Mouse (Mus musculus) lung, embryonic 15.5 days (tissue): ENCODE results near the gene Ube2q1. TPM values are rescaled to one million over a fixed set of nuclear protein-coding genes. Genes with fewer than 3 reads are reported as not detected.
A peak's percentile ranks its signal among the peaks of the same experiment; 100 is the strongest.

ENCODE experiments used
- ATAC-seq: fragments of 200-750 bp; cut with Nextera tagmentation; 2 replicates; pipeline ENCODE4 v1.8.0; 2017; ENCODE audit warnings: moderate number of reproducible peaks, borderline replicate concordance; ENCODE audit not compliant: low FRiP score, low TSS enrichment; ENCODE audit errors: extremely low read depth
- H3K27ac ChIP-seq: fragments of 300-500 bp; sonication (generic); 2 replicates; pipeline ENCODE4 v1.5.1; 2015; ENCODE audit warnings: moderate library complexity, mild to moderate bottlenecking, inconsistent platforms
- H3K27me3 ChIP-seq: fragments of 300-500 bp; sonication (generic); 2 replicates; pipeline ENCODE4 v1.6.1; 2015; ENCODE audit warnings: inconsistent platforms
- H3K36me3 ChIP-seq: fragments of 300-500 bp; sonication (generic); 2 replicates; pipeline ENCODE4 v1.6.1; 2015; ENCODE audit warnings: inconsistent platforms
- H3K4me1 ChIP-seq: fragments of 300-500 bp; sonication (generic); 2 replicates; pipeline ENCODE4 v1.6.1; 2015; ENCODE audit warnings: inconsistent platforms
- H3K4me2 ChIP-seq: fragments of 300-500 bp; sonication (generic); 2 replicates; pipeline ENCODE4 v1.6.1; 2015; ENCODE audit warnings: inconsistent platforms, mild to moderate bottlenecking, moderate library complexity
- H3K4me3 ChIP-seq: fragments of 300-500 bp; sonication (generic); 2 replicates; pipeline ENCODE4 v1.5.1; 2015; ENCODE audit warnings: mild to moderate bottlenecking, inconsistent platforms
- H3K9ac ChIP-seq: fragments of 300-500 bp; sonication (generic); 2 replicates; pipeline ENCODE4 v1.6.1; 2015; ENCODE audit warnings: inconsistent platforms
- H3K9me3 ChIP-seq: fragments of 300-500 bp; sonication (generic); 2 replicates; pipeline ENCODE4 v1.6.1; 2016; ENCODE audit warnings: inconsistent platforms
- WGBS: fragments of 180-500 bp; shearing (Covaris S2); methylation state at CpG from one replicate; pipeline ENCODE4 v1.1.7; 2015; 5-methylcytosine and 5-hydroxymethylcytosine counted together
- polyA plus RNA-seq: library from polyadenylated mRNA; unstranded; fragments of >200 nt; fragmentation: Nextera tagmentation; extraction: Ambion mirVana; gene quantifications from 2 replicates; pipeline ENCODE4 v1.2.1, GENCODE M21; 2015

Ube2q1 gene
- polyA plus RNA-seq, 1 experiment from 2014 or later = 12.0 TPM

- Histone ChIP-seq H3K36me3 (no peaks in the 10 kb centered on the region), H3K9ac (no peak overlapping the region), H3K27ac (no peak overlapping the region), H3K9me3 (no peaks in the 10 kb centered on the region), H3K4me2 (no peak overlapping the region), H3K4me1 (no peaks in the 10 kb centered on the region), H3K27me3 (no peaks in the 10 kb centered on the region; the same call in 1 of the 2 replicates), H3K4me3 (no peak overlapping the region)
- 34% methylated on average over 9 of the region's 9 CpGs for WGBS
- ATAC-seq = peak; percentile 49; the same call in 1 of the 2 replicates
Observed at GRCm38 (mm10) chr3:89808638-89809037, 35.2 kb downstream of the Ube2q1 start.

- Histone ChIP-seq H3K9me3 (no peaks in the 10 kb centered on the region), H3K27me3 (no peaks in the 10 kb centered on the region; the same call in none of the 2 replicates), H3K4me3 (no peak overlapping the region), H3K9ac (no peak overlapping the region), H3K27ac (no peak overlapping the region), H3K4me1 (no peaks in the 10 kb centered on the region), H3K4me2 (no peak overlapping the region), H3K36me3 (no peaks in the 10 kb centered on the region)
- ATAC-seq = no peak
Observed at GRCm38 (mm10) chr3:89810841-89811240, 37.4 kb downstream of the Ube2q1 start.

DNA sequence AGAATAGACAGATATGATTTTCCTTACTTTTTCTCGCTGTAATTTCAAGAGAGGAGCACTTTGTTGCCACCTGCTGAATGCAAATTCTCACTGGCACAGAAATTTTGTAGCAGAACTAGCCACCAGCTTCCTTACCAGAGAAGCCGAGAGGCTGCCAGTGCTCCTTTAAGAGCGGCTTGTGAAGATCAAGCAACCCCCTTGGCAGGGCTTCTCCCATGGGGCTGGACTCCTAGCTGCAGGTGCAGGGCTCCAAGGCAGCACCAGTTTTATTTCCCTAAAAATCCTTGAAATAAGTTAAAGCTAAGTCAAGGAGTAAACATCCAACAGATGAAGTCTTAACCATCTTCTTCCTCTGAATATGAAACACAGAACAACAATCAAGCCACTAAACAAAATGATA, 38.8 kb downstream of the Ube2q1 start:
- Histone ChIP-seq H3K4me3 (no peak overlapping the region), H3K27ac (no peak overlapping the region), H3K4me1 (no peaks in the 10 kb centered on the region), H3K9me3 (no peaks in the 10 kb centered on the region), H3K9ac (no peak overlapping the region), H3K4me2 (no peak overlapping the region), H3K36me3 (no peaks in the 10 kb centered on the region), H3K27me3 (no peaks in the 10 kb centered on the region; the same call in none of the 2 replicates)
- no peak for ATAC-seq
- whole genome bisulfite sequencing = 59% methylated on average over 3 of the region's 3 CpGs

DNA sequence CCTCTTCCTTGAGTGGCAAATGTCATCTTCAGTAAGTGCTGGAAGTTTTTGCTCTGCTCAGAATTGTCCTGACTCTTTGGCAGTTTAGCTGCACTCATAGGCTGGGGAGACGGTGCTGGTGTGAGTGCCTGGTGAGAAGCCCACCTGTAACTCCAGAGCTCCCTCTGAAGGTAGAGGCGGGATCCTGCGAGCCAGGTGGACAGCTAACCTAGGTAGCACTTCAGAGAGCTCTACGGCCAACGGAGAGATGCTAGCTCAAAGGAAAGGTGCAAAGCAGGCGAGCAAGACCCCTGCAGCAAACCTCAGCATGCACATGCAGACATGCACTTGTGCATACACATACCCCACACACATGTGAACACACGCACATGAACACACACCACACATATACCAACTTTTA, 40.6 kb downstream of the Ube2q1 start:
- H3K9me3 ChIP-seq = no peaks in the 10 kb centered on the region
- H3K27ac ChIP-seq = no peak overlapping the region
- no peak overlapping the region for H3K9ac ChIP-seq
- 0 out of 2 replicates have a peak, but pooled peaks cover 3% of the 10 kb centered on the region for H3K4me1 ChIP-seq
- H3K27me3 ChIP-seq = no peaks in the 10 kb centered on the region; the same call in none of the 2 replicates
- WGBS = 70% methylated on average over 7 of the region's 7 CpGs
- no peak for ATAC-seq
- H3K4me3 ChIP-seq = no peak overlapping the region
- H3K4me2 ChIP-seq = no peak overlapping the region
- H3K36me3 ChIP-seq = no peaks in the 10 kb centered on the region

GRCm38 (mm10) chr3:89817056-89817455, 43.6 kb downstream of the Ube2q1 start:
- Histone ChIP-seq H3K9ac (no peak overlapping the region), H3K9me3 (no peaks in the 10 kb centered on the region), H3K4me2 (no peak overlapping the region), H3K36me3 (no peaks in the 10 kb centered on the region), H3K4me3 (no peak overlapping the region), H3K4me1 (0 out of 2 replicates have a peak, but pooled peaks cover 5% of the 10 kb centered on the region), H3K27ac (no peak overlapping the region), H3K27me3 (no peaks in the 10 kb centered on the region; the same call in none of the 2 replicates)
- ATAC-seq = no peak
- WGBS = 57% methylated on average over 4 of the region's 4 CpGs

GRCm38 (mm10) chr3:89818605-89819004, 45.2 kb downstream of the Ube2q1 start:
- Histone ChIP-seq H3K9ac (no peak overlapping the region), H3K36me3 (no peaks in the 10 kb centered on the region), H3K27me3 (no peaks in the 10 kb centered on the region; the same call in 1 of the 2 replicates), H3K4me1 (0 out of 2 replicates have a peak, but pooled peaks cover 5% of the 10 kb centered on the region), H3K9me3 (no peaks in the 10 kb centered on the region), H3K4me3 (no peak overlapping the region), H3K27ac (no peak overlapping the region), H3K4me2 (no peak overlapping the region)
- no peak for ATAC-seq
- 57% methylated on average over 3 of the region's 3 CpGs for WGBS

GRCm38 (mm10) chr3:89819897-89820296, 46.5 kb downstream of the Ube2q1 start:
- Histone ChIP-seq H3K27ac (no peak overlapping the region), H3K4me1 (0 out of 2 replicates have a peak, but pooled peaks cover 5% of the 10 kb centered on the region), H3K4me3 (no peak overlapping the region), H3K9ac (no peak overlapping the region), H3K27me3 (no peaks in the 10 kb centered on the region), H3K9me3 (no peaks in the 10 kb centered on the region), H3K36me3 (no peaks in the 10 kb centered on the region), H3K4me2 (no peak overlapping the region)
- WGBS = 39% methylated on average over 7 of the region's 7 CpGs
- ATAC-seq = no peak

- H3K9me3 ChIP-seq = no peaks in the 10 kb centered on the region
- H3K27me3 ChIP-seq = peaks cover 3% of the 10 kb centered on the region; the same call in 1 of the 2 replicates
- 0 out of 2 replicates have a peak, but pooled peaks cover 5% of the 10 kb centered on the region for H3K4me1 ChIP-seq
- no peaks in the 10 kb centered on the region for H3K36me3 ChIP-seq
- H3K4me3 ChIP-seq = no peak overlapping the region
- no peak overlapping the region for H3K27ac ChIP-seq
- WGBS = 79% methylated on average over 12 of the region's 12 CpGs
- no peak overlapping the region for H3K4me2 ChIP-seq
- ATAC-seq = no peak
- H3K9ac ChIP-seq = no peak overlapping the region
Observed at GRCm38 (mm10) chr3:89820311-89821095, 47.1 kb downstream of the Ube2q1 start.

DNA sequence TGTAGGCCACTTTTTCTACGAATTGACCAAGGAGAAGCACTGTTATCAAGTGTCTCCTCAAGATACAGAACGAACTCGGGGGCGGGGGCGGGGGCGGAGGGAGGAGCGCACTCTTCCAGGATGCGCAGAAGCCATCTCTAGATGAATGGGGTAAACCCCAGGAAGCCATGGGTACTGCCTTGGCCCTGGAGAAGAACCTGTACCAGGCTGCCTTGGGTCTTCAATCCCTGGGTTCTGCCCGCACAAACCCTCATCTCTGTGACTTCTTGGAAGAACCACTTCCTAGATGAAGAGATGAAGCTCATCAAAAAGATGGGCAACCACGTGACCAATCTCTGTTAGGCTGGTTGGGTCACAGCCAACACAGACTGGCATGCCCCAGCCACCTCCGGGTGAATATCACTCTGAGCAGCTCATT, 47.7 kb downstream of the Ube2q1 start:
- ATAC-seq = no peak
- 0 out of 2 replicates have a peak, but pooled peaks cover 5% of the 10 kb centered on the region for H3K4me1 ChIP-seq
- H3K9ac ChIP-seq = no peak overlapping the region
- H3K27ac ChIP-seq = no peak overlapping the region
- no peaks in the 10 kb centered on the region for H3K36me3 ChIP-seq
- H3K4me2 ChIP-seq = no peak overlapping the region
- H3K9me3 ChIP-seq = no peaks in the 10 kb centered on the region
- 83% methylated on average over 11 of the region's 11 CpGs for WGBS
- peaks cover 3% of the 10 kb centered on the region; the same call in 1 of the 2 replicates for H3K27me3 ChIP-seq
- no peak overlapping the region for H3K4me3 ChIP-seq

- no peak overlapping the region for H3K4me2 ChIP-seq
- no peak overlapping the region for H3K4me3 ChIP-seq
- H3K27me3 ChIP-seq = peaks cover 3% of the 10 kb centered on the region; the same call in 1 of the 2 replicates
- no peak overlapping the region for H3K27ac ChIP-seq
- H3K9me3 ChIP-seq = no peaks in the 10 kb centered on the region
- 0 out of 2 replicates have a peak, but pooled peaks cover 5% of the 10 kb centered on the region for H3K4me1 ChIP-seq
- 72% methylated on average over 10 of the region's 10 CpGs for WGBS
- no peaks in the 10 kb centered on the region for H3K36me3 ChIP-seq
- no peak for ATAC-seq
- H3K9ac ChIP-seq = no peak overlapping the region
Observed at GRCm38 (mm10) chr3:89821548-89822480, 48.4 kb downstream of the Ube2q1 start.

GRCm38 (mm10) chr3:89823594-89823993, 50.2 kb downstream of the Ube2q1 start:
- no peaks in the 10 kb centered on the region for H3K9me3 ChIP-seq
- no peaks in the 10 kb centered on the region for H3K36me3 ChIP-seq
- 41% methylated on average over 2 of the region's 2 CpGs for WGBS
- ATAC-seq = no peak
- no peak overlapping the region for H3K27ac ChIP-seq
- peaks cover 8% of the 10 kb centered on the region for H3K27me3 ChIP-seq
- no peak overlapping the region for H3K4me3 ChIP-seq
- H3K9ac ChIP-seq = no peak overlapping the region
- H3K4me1 ChIP-seq = 0 out of 2 replicates have a peak, but pooled peaks cover 5% of the 10 kb centered on the region
- no peak overlapping the region for H3K4me2 ChIP-seq
